Mouse (Mus musculus) left cerebral cortex, adult 2 months (tissue): ENCODE results near the gene 4933405L10Rik. TPM values are rescaled to one million over a fixed set of nuclear protein-coding genes. Genes with fewer than 3 reads are reported as not detected.

Source experiments
- DNase-seq, 2 experiments: peaks; one replicate each; pipeline ENCODE4 v3.0.0; 2021 to 2022; ENCODE audit warnings: low spot score in 2 of 2, mixed read lengths in 1 of 2; ENCODE audit errors: extremely low spot score in 1 of 2
- H3K27ac ChIP-seq: fragments of 200-600 bp; 2 replicates; pipeline ENCODE4 v1.8.1; 2022
- H3K4me3 ChIP-seq: fragments of 200-600 bp; 2 replicates; pipeline ENCODE4 v1.8.1; 2022
- CTCF ChIP-seq: fragments of 200-600 bp; IDR thresholded peaks from 2 replicates; pipeline ENCODE4 v1.8.1; 2022; ENCODE audit warnings: antibody characterized with exemption, mild to moderate bottlenecking, moderate library complexity
- intact Hi-C: fragments of 180-260 bp; cut with DNase I; formaldehyde crosslinking; loops from one replicate; pipeline ENCODE4 v1.15.1; 2025
- long read RNA-seq, 2 experiments: library from polyadenylated mRNA; stranded (forward); transcript quantifications; one replicate each; pipeline ENCODE4 v2.0.0; 2021; ENCODE audit warnings: borderline mapping rate in 2 of 2
- total RNA-seq, 2 experiments: library from RNA; stranded (reverse); gene quantifications; 2 replicates each; pipeline ENCODE4 v1.2.3; 2021

4933405L10Rik gene
- under 1 TPM in 1 of 2 experiments, not detected in 1; 0.29 TPM for total RNA-seq
- long read RNA-seq, experiment 1, partial matches to known transcripts: 1 of 1 reads
- long read RNA-seq, experiment 1, other reads (novel, unspliced or antisense): 0 of 1 reads
- long read RNA-seq, experiment 2: 0 reads

GRCm38 (mm10) chr8:105707498-105708403, at the start of gene 4933405L10Rik, which contains the start of gene Enkd1:
Gene 4933405L10Rik (plus strand): TSS chr8:105707655.
Gene Enkd1 (minus strand): TSS chr8:105708210.
- no peak for TF ChIP-seq CTCF
- intact Hi-C loops: no loop called here
- H3K27ac ChIP-seq: no peak within 1 kb of the TSS
- peak within 1 kb of the TSS; percentile 87 for H3K4me3 ChIP-seq
- peak; percentile 80 to 83 for DNase-seq

DNA sequence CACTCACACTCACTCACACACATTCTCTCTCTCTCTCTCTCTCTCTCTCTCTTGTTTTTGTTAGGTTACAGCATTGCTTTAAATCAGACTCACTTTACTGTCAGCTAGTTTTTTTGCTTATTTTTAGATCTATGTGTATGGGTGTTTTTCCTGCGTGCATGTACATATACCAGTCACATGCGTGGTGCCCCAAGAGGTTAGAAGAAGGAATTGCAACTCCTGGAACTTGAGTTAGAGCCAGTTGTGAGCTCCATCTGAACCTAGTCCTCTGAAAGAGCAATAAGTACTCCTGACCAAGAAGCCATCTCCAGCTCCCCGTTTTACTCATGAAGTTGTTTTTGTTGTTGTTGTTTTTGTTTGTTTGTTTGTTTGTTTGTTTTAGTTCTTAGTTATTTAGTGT, 46.3 kb upstream of the 4933405L10Rik start:
- intact Hi-C loops: no loop called here
- DNase-seq: no peak
- Histone ChIP-seq H3K4me3 (no peak overlapping the region), H3K27ac (no peak overlapping the region)
- peak; percentile 62 for TF ChIP-seq CTCF

- DNase-seq: no peak
- H3K4me3 ChIP-seq: no peak overlapping the region
- no peak overlapping the region for H3K27ac ChIP-seq
- intact Hi-C loops: no loop called here
- TF ChIP-seq CTCF: peak; percentile 38
These were observed 29.6 kb upstream of the 4933405L10Rik start for GRCm38 (mm10) chr8:105677891-105678290.

DNA sequence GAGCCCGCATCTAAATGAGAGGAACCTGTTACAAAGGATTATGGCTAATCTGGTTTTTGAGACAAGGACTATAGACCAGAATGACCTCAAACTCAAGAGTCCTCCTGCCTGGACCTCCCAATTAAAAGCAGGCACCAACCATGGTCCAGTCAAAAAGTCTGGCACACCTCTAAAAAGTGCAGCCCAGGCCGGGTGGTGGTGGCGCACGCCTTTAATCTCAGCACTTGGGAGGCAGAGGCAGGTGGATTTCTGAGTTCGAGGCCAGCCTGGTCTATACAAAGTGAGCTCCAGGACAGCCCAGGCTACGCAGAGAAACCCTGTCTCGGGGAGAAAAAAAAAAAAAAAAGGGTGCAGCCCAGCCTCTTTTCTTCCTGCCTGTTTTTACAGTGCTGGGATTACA, 22.1 kb upstream of the 4933405L10Rik start:
- intact Hi-C loops: loop anchor here (5.0 kb wide), 1 partner anchor 118 kb away; the partner anchor contains the start of gene Atp6v0d1
- Histone ChIP-seq H3K4me3 (no peak overlapping the region), H3K27ac (no peak overlapping the region)
- no peak for TF ChIP-seq CTCF
- no peak for DNase-seq

DNA sequence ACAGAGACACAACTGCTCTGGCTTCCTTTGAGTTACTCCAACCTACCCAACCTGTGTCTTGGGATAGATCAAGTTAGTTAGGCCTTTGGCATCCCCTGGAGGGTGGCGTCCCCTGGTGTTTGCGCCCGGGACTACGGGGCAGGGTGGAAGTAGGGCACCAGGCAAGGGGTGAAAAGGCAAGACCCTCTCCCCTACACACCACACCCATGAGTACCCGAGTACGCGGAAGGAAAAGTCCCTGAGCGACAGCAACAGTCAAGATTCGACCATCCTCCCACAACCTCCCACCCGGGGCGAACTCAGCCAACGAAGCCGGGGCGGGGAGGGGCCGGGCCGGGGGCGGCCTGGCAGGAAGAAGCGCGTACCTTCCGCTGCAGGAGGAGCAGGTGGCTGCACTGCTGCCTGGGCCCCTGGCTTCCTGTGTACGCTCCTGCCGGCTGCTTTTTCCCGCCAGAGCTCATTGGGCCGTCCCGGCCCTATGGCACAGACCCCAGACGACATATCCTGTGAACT, 21.6 kb upstream of the 4933405L10Rik start, which contains the start of gene Carmil2:
TSS of gene Carmil2 (plus strand) at position 479 of the 513 bp plus-strand sequence.
- TF ChIP-seq CTCF: peak; percentile 69
- DNase-seq: no peak
- intact Hi-C loops: loop anchor here (5.0 kb wide), 1 partner anchor 119 kb away; the partner anchor contains the start of gene Atp6v0d1
- Histone ChIP-seq H3K27ac (no peak within 1 kb of the TSS), H3K4me3 (no peak within 1 kb of the TSS)

DNA sequence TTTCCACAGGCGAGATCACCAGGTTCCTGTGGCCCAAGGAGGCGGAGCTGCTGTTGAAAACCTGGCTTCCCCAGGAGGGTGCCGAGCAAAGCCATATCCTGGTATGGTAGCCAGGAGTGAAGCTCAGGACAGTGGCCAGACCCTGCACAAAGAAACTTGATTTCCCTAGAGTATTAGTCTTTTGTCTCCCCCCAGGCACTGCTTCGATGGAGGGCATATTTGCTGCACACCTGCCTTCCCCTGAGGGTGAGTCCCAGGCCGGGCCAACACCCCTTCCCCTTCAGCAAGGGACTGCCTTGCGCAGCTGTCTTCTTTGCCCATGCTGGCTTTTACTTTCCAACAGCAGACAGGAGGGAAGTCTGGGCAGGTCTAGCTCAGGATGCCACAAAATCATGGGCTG, 20.9 kb upstream of the 4933405L10Rik start:
- Histone ChIP-seq H3K27ac (no peak overlapping the region), H3K4me3 (no peak overlapping the region)
- no peak for DNase-seq
- intact Hi-C loops: loop anchor here (5.0 kb wide), 1 partner anchor 119 kb away; the partner anchor contains the start of gene Atp6v0d1
- TF ChIP-seq CTCF: no peak

DNA sequence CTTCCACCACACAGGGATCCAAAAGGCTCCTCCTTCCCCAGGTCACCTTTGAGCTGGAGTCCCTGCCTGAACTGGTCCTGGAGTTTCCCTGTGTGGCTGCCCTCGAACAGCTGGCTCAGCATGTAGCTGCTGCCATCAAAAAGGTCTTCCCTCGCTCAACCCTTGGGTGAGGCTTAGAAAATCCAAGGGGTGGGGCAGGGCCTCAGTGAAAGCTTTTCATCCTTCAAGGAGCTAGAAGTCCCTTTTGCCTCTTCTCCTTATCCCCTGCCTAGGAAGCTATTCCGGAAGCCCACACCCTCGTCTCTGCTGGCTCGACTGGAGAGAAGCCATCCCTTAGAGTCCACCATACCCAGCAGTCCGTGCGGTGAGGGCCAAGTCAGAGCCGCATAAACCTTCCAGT, 19.9 kb upstream of the 4933405L10Rik start:
- intact Hi-C loops: loop anchor here (5.0 kb wide), 1 partner anchor 120 kb away; the partner anchor contains the start of gene Atp6v0d1
- no peak for DNase-seq
- TF ChIP-seq CTCF: no peak
- H3K4me3 ChIP-seq: no peak overlapping the region
- no peak overlapping the region for H3K27ac ChIP-seq

DNA sequence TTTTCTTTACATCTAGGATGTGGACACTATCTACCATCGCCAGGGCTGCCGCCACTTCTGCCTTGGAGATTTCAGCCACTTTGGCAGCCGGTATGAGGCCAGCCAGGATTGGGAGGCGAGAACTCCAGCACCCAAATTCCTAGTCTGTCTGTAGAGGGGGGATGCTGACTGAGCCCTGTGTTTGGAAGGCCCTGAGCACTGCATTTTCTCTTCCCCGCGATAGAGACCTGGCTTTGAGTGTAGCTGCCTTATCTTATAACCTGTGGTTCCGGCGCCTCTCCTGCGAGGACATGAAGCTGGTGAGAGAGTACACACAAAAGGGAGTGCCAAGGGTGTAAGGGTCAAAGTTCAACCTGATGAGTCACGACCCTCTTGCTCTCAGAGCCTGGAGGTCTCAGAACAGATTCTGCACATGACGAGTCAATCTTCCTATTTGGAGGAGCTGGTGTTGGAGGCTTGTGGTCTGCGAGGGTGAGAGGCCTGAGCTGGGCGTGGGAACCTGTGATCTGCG, 19.2 kb upstream of the 4933405L10Rik start:
- intact Hi-C loops: loop anchor here (5.0 kb wide), 1 partner anchor 121 kb away; the partner anchor contains the start of gene Atp6v0d1
- no peak for TF ChIP-seq CTCF
- Histone ChIP-seq H3K27ac (no peak overlapping the region), H3K4me3 (no peak overlapping the region)
- no peak for DNase-seq

DNA sequence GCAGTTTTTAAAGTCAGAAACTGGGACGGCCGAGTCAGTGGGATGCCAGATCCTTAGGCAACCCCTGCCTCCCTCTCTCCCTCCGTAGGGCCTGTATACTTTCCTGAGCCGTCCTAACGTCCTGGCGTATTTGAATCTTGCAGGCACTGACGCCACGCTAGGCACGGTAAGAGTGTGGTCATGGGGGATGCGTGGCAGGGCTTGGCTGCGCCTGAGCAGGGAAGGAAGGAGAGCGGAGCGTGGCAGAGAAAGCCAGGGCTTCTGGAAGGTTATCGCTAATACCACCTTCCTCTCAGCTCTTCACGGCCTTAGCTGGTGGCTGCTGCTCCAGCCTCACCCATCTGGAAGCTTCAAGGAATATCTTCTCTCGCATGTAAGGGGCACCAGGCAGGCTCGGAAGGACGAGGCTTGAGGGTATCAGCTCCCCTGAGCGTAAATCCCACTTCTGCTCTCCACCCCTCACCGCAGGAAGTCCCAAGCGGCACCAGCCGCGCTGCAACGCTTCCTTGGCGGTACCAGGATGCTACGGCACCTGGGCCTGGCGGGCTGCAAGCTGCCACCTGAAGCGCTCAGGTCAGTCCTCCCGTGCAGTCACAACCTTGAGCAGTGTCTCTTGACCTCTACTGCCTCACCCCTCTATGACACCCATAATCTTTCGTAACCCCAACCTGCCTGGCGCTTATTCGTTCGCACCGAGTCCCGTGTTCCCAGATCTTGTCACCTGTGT, 18.0 kb upstream of the 4933405L10Rik start:
- no peak for DNase-seq
- intact Hi-C loops: loop anchor here (5.0 kb wide), 1 partner anchor 122 kb away; the partner anchor contains the start of gene Atp6v0d1
- TF ChIP-seq CTCF: no peak
- Histone ChIP-seq H3K4me3 (no peak overlapping the region), H3K27ac (no peak overlapping the region)

- Histone ChIP-seq H3K27ac (no peak overlapping the region), H3K4me3 (no peak overlapping the region)
- no peak for DNase-seq
- TF ChIP-seq CTCF: no peak
- intact Hi-C loops: loop anchor here (5.0 kb wide), 3 partner anchors 53 to 123 kb away; partner anchors contain the start of genes Agrp, Atp6v0d1 and Ctcf
These were observed 17.5 kb upstream of the 4933405L10Rik start for GRCm38 (mm10) chr8:105689983-105690360.

DNA sequence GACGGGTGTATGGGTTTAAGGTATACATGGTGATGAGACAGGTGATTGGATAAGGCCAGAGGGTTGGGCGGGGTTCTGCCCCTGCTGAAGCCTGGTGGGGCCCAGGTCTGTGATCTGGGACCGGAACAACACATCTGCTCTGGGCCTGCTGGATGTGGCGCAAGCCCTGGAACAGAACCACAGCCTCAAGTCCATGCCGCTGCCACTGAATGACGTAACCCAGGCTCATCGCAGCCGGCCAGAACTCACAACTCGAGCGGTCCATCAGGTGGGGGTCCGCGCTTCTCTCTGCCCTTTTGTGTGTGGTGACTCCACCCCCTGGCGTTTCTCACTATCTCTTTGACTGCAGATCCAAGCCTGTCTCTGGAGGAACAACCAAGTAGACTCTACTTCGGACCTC, 16.5 kb upstream of the 4933405L10Rik start:
- no peak overlapping the region for H3K4me3 ChIP-seq
- TF ChIP-seq CTCF: no peak
- no peak overlapping the region for H3K27ac ChIP-seq
- DNase-seq: no peak
- intact Hi-C loops: loop anchor here (5.0 kb wide), 2 partner anchors 54 to 69 kb away; partner anchors contain the start of genes Agrp and Ctcf
